Mouse (Mus musculus) heart, embryonic 16.5 days (tissue): ENCODE results near the gene Tnpo3. TPM values are rescaled to one million over a fixed set of nuclear protein-coding genes. Genes with fewer than 3 reads are reported as not detected.

Experiments used
- ATAC-seq: fragments of 200-750 bp; cut with Nextera tagmentation; replicated peaks from 2 replicates; pipeline ENCODE4 v1.8.0; 2017; ENCODE audit warnings: moderate number of reproducible peaks; ENCODE audit not compliant: insufficient read depth, low FRiP score; ENCODE audit errors: extremely low read depth
- H3K27ac ChIP-seq: fragments of 300-500 bp; sonication (generic); 2 replicates; pipeline ENCODE4 v1.5.1; 2014; ENCODE audit warnings: mild to moderate bottlenecking, low read length, control low read depth, moderate library complexity
- H3K27me3 ChIP-seq: fragments of 300-500 bp; sonication (generic); 2 replicates; pipeline ENCODE4 v1.6.1; 2014; ENCODE audit warnings: low read length, mixed read lengths; ENCODE audit not compliant: control insufficient read depth, insufficient read depth
- H3K36me3 ChIP-seq: fragments of 300-500 bp; sonication (generic); 2 replicates; pipeline ENCODE4 v1.6.1; 2014; ENCODE audit not compliant: control insufficient read depth, insufficient read depth
- H3K4me1 ChIP-seq: fragments of 300-500 bp; sonication (generic); 2 replicates; pipeline ENCODE4 v1.6.1; 2014; ENCODE audit warnings: low read length, mixed read lengths; ENCODE audit not compliant: control insufficient read depth, insufficient read depth
- H3K4me2 ChIP-seq: fragments of 300-500 bp; sonication (generic); 2 replicates; pipeline ENCODE4 v1.6.1; 2014; ENCODE audit warnings: low read depth, mild to moderate bottlenecking, control low read depth, low read length
- H3K4me3 ChIP-seq: fragments of 300-500 bp; sonication (generic); 2 replicates; pipeline ENCODE4 v1.5.1; 2014; ENCODE audit warnings: mild to moderate bottlenecking, control low read depth, low read length
- H3K9ac ChIP-seq: fragments of 300-500 bp; sonication (generic); 2 replicates; pipeline ENCODE4 v1.6.1; 2014; ENCODE audit warnings: low read length, control low read depth
- H3K9me3 ChIP-seq: fragments of 300-500 bp; sonication (generic); replicated peaks from 2 replicates; pipeline ENCODE4 v1.6.1; 2016; ENCODE audit warnings: low read length; ENCODE audit not compliant: control insufficient read depth
- WGBS: fragments of 180-500 bp; shearing (Covaris S2); extraction: QIAGEN DNeasy Blood & Tissue Kit; methylation state at CpG from one replicate; pipeline ENCODE4 v1.1.7; 2014; 5-methylcytosine and 5-hydroxymethylcytosine counted together
- polyA plus RNA-seq: library from polyadenylated mRNA; unstranded; fragments of >200 nt; fragmentation: Nextera tagmentation; extraction: Ambion mirVana; gene quantifications from 2 replicates; pipeline ENCODE4 v1.2.1, GENCODE M21; 2015

Gene Tnpo3
- polyA plus RNA-seq, 1 experiment from 2014 or later, result 63.5 TPM

DNA sequence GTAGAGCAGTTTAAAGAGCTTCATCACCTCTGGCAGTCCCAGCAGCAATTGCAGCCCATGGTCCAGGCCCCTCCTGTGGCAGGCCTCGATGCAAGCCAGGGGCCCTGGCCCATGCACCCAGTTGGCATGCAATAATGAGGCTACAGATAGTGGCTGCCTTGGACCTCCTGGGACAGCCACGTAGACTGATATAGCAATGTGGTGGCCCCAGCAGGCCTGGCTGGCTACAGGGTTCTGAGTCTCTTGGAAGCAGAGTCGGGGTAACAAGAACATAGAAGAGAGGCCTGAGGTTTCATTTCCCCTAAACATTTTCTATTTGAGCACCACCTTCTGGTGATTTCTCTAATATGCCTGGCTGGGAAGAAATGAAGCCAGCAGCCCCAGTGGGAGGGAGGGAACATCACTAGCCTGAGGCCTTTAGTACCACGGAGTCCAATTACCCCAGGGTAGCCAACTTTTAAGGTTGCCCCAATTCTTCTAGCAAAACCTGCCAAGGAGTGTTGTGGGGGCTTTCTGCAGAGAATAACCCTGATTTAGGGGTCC, 73.0 kb downstream of the Tnpo3 start:
- H3K4me3 ChIP-seq, result no peak overlapping the region
- H3K36me3 ChIP-seq, result peaks cover 5% of the 10 kb centered on the region; the same call in 1 of the 2 replicates
- no peak for ATAC-seq
- H3K4me1 ChIP-seq, result peaks cover 9% of the 10 kb centered on the region; the same call in 1 of the 2 replicates
- H3K27me3 ChIP-seq, result no peaks in the 10 kb centered on the region
- H3K9me3 ChIP-seq, result no peaks in the 10 kb centered on the region
- no peak overlapping the region for H3K9ac ChIP-seq
- H3K27ac ChIP-seq, result no peak overlapping the region
- no peak overlapping the region for H3K4me2 ChIP-seq
- 64% methylated on average over 4 of the region's 4 CpGs for WGBS

DNA sequence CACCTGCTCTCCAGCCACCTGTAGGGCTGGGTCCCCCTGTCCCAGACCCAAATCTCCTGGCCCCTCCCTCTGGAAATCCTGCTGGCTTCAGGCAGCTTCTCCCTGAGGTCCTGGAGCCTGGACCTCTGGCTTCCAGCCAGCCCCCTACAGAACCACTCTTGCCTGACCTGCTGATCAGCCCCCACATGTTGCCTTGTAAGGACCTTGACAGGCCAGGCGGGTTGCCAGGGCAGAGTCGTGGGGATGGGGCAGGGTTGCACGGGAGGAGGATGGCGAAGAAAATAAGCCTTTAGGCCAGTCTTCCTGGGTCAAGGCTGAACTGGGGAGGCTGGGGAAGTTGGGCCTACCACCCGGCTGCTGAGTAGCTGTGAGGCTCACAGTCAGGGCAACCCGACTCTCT, 74.4 kb downstream of the Tnpo3 start:
- H3K27me3 ChIP-seq, result no peaks in the 10 kb centered on the region
- H3K9me3 ChIP-seq, result no peaks in the 10 kb centered on the region
- H3K9ac ChIP-seq, result no peak overlapping the region
- no peak overlapping the region for H3K27ac ChIP-seq
- WGBS, result 46% methylated on average over 6 of the region's 6 CpGs
- peaks cover 9% of the 10 kb centered on the region; the same call in 1 of the 2 replicates for H3K4me1 ChIP-seq
- no peak overlapping the region for H3K4me3 ChIP-seq
- H3K4me2 ChIP-seq, result no peak overlapping the region
- ATAC-seq, result peak; percentile 70
- 0 out of 2 replicates have a peak, but pooled peaks cover 3% of the 10 kb centered on the region for H3K36me3 ChIP-seq

DNA sequence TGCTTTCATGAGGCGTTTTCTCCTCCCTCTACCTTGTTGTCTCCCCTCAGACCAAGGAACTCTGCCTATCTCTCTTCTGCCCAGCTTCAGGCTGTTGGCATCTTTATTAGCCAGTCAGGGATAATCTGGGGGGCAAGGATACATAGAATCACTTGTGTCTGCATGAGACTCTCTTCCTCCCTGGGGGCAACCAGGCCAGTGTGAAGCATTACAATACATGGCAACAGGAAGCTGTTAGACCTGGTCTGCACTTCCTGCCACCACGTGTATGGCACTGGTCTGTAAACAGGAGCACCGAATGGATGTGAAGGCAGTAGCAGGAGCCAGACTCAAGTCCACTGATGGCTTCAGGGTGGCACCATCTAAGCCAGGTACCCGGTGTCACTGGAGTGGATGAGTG, 79.6 kb downstream of the Tnpo3 start:
- Histone ChIP-seq H3K4me2 (no peak overlapping the region), H3K9me3 (peaks cover 4% of the 10 kb centered on the region; the same call in 1 of the 2 replicates), H3K4me1 (peaks cover 33% of the 10 kb centered on the region), H3K27ac (no peak overlapping the region), H3K27me3 (peaks cover 13% of the 10 kb centered on the region), H3K9ac (no peak overlapping the region), H3K36me3 (no peaks in the 10 kb centered on the region), H3K4me3 (no peak overlapping the region)
- WGBS, result 56% methylated on average over 4 of the region's 4 CpGs
- no peak for ATAC-seq

DNA sequence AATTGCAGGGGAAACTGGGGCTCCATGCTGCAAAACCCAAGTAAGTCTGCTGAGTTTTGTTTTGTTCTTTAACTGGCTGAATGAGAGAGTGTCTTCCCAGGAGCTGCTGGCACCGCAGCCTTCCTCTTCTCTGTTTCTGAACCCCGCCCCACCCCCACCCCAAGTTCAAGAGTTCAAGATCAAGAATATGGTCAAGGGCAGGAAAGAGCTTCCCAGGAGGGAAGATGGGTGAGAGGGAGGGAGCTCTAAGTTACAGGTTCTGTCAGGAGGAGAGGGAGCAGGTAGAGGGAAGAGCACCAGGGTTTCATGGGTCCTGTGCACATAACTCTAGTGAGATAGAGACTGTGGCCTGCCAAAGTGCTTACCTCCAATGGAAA, 80.3 kb downstream of the Tnpo3 start:
- Histone ChIP-seq H3K9me3 (peaks cover 4% of the 10 kb centered on the region; the same call in 1 of the 2 replicates), H3K9ac (peak overlapping the region; percentile 47; the same call in 1 of the 2 replicates), H3K4me2 (peak overlapping the region; percentile 60), H3K27ac (no peak overlapping the region), H3K4me1 (peaks cover 32% of the 10 kb centered on the region), H3K4me3 (peak overlapping the region; percentile 34), H3K27me3 (peaks cover 13% of the 10 kb centered on the region), H3K36me3 (no peaks in the 10 kb centered on the region)
- 12% methylated on average over 2 of the region's 2 CpGs for WGBS
- no peak for ATAC-seq

DNA sequence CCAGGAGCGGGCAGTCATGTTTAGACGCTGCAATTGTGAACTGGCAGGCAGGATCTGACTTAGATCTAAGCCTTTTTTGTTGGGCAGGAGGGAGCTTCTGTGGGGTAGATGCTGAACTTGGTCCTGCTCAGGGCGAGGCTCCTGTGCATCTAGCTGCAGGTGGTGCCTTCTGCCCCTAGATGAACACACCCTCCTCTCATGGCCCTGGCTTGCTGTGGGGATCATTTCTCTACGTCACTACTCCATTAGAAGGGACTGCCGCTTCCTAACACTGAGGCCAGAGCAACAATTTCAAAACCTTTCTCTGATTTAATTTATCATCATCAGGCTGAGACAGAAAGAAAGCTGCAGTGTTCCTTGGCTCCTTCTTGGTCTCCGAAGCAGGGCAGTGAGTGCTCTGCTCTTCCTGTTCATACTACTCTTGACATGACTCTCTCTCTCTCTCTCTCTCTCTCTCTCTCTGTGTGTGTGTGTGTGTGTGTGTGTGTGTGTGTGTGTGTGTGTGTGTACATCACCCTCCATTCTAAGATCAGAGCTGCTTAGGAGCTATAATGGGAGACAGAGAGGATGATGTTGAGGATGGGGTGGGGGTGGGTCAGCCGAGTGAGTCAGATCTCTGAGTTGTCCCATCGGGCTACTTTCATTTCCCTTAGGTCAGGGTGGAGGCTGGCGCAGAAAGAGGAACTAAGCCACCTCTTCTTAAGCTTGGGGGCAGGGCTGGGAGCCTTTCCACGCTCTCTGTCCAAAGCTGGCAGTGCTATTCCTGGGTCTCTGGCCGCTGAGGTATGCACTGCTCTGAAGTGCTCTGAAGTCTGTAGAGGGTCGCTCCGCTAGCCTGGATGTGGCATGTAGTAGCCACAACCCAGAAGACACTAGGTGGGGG, 80.9 kb downstream of the Tnpo3 start:
- peak overlapping the region; percentile 34 for H3K4me3 ChIP-seq
- WGBS, result 19% methylated on average over 13 of the region's 13 CpGs
- no peaks in the 10 kb centered on the region for H3K36me3 ChIP-seq
- H3K9me3 ChIP-seq, result peaks cover 4% of the 10 kb centered on the region; the same call in 1 of the 2 replicates
- peak overlapping the region; percentile 47; the same call in 1 of the 2 replicates for H3K9ac ChIP-seq
- H3K4me1 ChIP-seq, result peaks cover 32% of the 10 kb centered on the region
- peak; percentile 62; the same call in 1 of the 2 replicates for ATAC-seq
- H3K4me2 ChIP-seq, result peak overlapping the region; percentile 60
- peaks cover 13% of the 10 kb centered on the region for H3K27me3 ChIP-seq
- no peak overlapping the region for H3K27ac ChIP-seq

DNA sequence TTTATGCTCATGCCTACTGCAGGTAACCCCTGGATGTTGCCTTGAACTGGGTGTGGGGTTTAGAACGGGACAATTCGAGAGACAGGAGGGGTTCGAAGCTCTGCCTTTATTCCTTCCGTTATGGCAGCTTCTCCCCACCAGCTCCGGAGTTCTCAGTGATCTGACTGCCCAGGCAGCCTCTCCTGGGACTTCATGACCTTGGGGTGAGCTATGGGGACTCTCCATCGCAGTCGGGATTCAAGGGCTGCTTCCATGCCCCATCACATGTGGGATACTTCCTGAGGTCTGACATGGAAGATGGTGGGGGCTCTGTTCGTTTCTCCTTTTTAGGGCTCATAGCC, 81.6 kb downstream of the Tnpo3 start:
- Histone ChIP-seq H3K9me3 (peaks cover 4% of the 10 kb centered on the region; the same call in 1 of the 2 replicates), H3K9ac (no peak overlapping the region), H3K27ac (no peak overlapping the region), H3K27me3 (peaks cover 13% of the 10 kb centered on the region), H3K4me1 (peaks cover 32% of the 10 kb centered on the region), H3K4me2 (peak overlapping the region; percentile 97), H3K36me3 (no peaks in the 10 kb centered on the region), H3K4me3 (peak overlapping the region; percentile 69)
- no peak for ATAC-seq
- WGBS, result 18% methylated on average over 8 of the region's 8 CpGs

DNA sequence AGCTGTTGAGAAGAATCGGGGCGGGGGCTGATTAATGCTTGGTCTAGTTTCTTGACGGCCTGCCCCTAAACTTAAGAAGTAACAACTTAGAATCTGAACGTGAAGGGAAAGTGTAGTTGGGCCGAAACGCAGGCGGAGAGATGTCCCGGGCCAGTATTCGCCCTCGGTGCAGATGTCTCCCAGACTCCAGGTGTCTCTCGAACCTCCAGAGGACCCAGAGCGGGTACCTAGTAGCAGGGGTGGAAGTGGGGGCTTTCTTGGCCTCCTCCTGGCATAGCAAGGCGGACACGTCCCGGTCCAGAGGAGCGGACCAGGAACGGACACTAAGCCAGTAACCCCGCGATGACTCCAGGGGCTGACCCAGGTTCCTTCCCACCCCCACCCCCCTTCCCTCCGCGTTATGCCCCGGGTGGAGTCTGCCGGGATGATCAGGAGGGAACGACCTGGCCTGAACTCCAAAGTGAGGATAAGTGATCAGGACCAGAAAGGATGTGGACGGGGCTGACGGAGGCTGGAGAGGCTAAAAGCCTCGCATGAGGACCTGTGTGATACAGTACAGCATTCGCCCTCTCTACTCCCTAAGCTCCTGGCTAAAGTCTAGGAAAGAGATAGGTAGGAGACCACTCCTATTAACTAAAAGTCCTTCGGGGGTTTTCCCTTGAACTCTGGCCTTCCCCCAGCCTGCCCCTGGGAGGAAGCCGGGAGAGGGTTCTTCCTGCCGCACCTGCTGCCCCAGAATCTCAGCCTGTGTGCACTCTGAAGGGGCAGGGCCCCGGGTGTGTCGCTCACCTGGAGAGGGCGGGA, 82.1 kb downstream of the Tnpo3 start:
- peaks cover 32% of the 10 kb centered on the region for H3K4me1 ChIP-seq
- peak overlapping the region; percentile 97 for H3K4me2 ChIP-seq
- no peak for ATAC-seq
- H3K9ac ChIP-seq, result peak overlapping the region; percentile 38; the same call in 1 of the 2 replicates
- 6% methylated on average over 34 of the region's 34 CpGs for WGBS
- H3K4me3 ChIP-seq, result peak overlapping the region; percentile 69
- H3K27ac ChIP-seq, result no peak overlapping the region
- H3K27me3 ChIP-seq, result peaks cover 13% of the 10 kb centered on the region
- H3K36me3 ChIP-seq, result no peaks in the 10 kb centered on the region
- peaks cover 4% of the 10 kb centered on the region; the same call in 1 of the 2 replicates for H3K9me3 ChIP-seq

DNA sequence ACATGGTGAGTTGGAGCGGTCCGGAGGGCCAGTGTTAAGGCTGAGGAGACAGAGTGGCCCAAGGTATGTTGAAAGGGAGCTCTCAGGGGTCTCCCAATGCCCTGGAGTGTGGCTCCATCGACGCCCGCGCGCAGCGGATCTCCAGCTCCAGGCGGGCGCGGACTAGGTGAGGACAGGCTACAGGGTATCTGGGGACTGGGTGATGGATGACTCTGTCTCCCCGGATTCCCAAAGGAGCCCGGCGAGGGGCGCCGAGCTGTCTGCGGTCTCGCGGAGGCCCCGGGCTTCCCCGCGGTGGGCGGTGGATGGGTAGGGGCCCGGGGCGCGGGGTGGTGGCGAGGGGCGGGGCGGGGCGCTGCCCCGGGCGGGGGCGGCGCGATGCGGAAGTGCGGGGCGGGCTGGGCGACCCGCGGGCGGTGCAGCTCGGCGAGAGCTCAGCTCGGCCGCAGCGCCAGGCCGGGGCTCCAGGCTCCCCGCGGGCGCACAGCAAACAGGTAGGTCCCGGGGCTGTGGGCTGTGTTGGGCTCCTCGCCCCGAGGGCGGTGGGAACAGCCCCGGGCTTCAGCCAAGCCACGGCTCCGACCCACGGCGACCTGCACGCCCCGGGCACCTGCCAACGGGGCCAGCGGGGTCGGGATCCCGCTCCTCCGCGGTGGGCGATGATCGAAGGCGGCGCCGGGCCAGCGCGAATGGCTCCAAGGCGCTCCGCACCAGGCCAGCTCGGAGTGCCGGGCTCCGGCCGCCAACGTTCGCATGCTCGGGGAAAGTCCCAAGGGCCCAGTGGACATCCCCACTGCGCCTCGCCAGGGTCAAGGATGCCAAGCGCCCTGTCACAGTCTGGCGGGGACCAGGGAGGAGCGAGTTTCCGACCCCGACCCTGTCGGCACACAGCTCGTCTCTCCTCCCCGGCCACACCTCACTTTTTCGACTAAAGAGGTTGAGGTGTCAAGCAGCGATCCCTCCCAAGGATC, 83.1 kb downstream of the Tnpo3 start, which contains the start of gene Irf5:
Gene Irf5 (plus strand): TSS at position 345 of the 971 bp plus-strand sequence.
- WGBS, result under 1% methylated on average over 86 of the region's 96 CpGs
- H3K27ac ChIP-seq, result no peak within 1 kb of the TSS
- peak within 1 kb of the TSS; percentile 74 for H3K9ac ChIP-seq
- H3K36me3 ChIP-seq, result no peaks in the 10 kb centered on the region
- peak within 1 kb of the TSS; percentile 97 for H3K4me2 ChIP-seq
- peaks cover 13% of the 10 kb centered on the region for H3K27me3 ChIP-seq
- H3K4me3 ChIP-seq, result peak within 1 kb of the TSS; percentile 69
- peaks cover 4% of the 10 kb centered on the region; the same call in 1 of the 2 replicates for H3K9me3 ChIP-seq
- peaks cover 32% of the 10 kb centered on the region for H3K4me1 ChIP-seq
- no peak; the same call in 1 of the 2 replicates for ATAC-seq
